Mouse (Mus musculus) cerebellum, adult (tissue): ENCODE measurements around the gene Gm5741.
A peak's percentile ranks its signal among the peaks of the same experiment; 100 is the strongest.

Source experiments
- ATAC-seq: cut with Nextera tagmentation; 2 replicates; pipeline ENCODE4 v1.9.2; 2017; ENCODE audit warnings: mild to moderate bottlenecking, moderate library complexity, mixed read lengths; ENCODE audit not compliant: insufficient number of reproducible peaks, low FRiP score, low TSS enrichment

Gene Gm5741

GRCm38 (mm10) chr8:85074617-85075016, 6.8 kb upstream of the Gm5741 start:
- ATAC-seq, result no peak

GRCm38 (mm10) chr8:85074167-85074566, 6.4 kb upstream of the Gm5741 start:
- no peak for ATAC-seq

- ATAC-seq, result no peak
Measured at GRCm38 (mm10) chr8:85073041-85073612, 5.3 kb upstream of the Gm5741 start.

GRCm38 (mm10) chr8:85072364-85072929, 4.7 kb upstream of the Gm5741 start:
- no peak for ATAC-seq

GRCm38 (mm10) chr8:85071514-85072281, 3.9 kb upstream of the Gm5741 start, which contains the start of gene Dhps:
TSS of gene Dhps (plus strand) at chr8:85071757.
- peak; percentile 81 for ATAC-seq

GRCm38 (mm10) chr8:85071041-85071440, 3.3 kb upstream of the Gm5741 start:
- ATAC-seq, result no peak

GRCm38 (mm10) chr8:85067155-85067554, 627 bp downstream of the Gm5741 start:
- no peak for ATAC-seq

GRCm38 (mm10) chr8:85065213-85065612, 2.6 kb downstream of the Gm5741 start:
- no peak for ATAC-seq

- ATAC-seq, result no peak
Measured at GRCm38 (mm10) chr8:85062603-85063002, 5.2 kb downstream of the Gm5741 start.

GRCm38 (mm10) chr8:85059879-85060616, 7.7 kb downstream of the Gm5741 start, which contains the start of gene Fbxw9:
TSS of gene Fbxw9 (plus strand) at chr8:85060055.
- peak; percentile 76; the same call in 1 of the 2 replicates for ATAC-seq

- ATAC-seq, result no peak
Measured at GRCm38 (mm10) chr8:85057367-85057766, 10.4 kb downstream of the Gm5741 start.

GRCm38 (mm10) chr8:85043619-85044018, 24.2 kb downstream of the Gm5741 start:
- ATAC-seq, result no peak

GRCm38 (mm10) chr8:85037681-85038531, 29.9 kb downstream of the Gm5741 start:
- no peak for ATAC-seq

GRCm38 (mm10) chr8:85037366-85037680, 30.5 kb downstream of the Gm5741 start:
- peak; percentile 11; the same call in 1 of the 2 replicates for ATAC-seq

- ATAC-seq, result peak; percentile 64
Measured at GRCm38 (mm10) chr8:85036718-85037365, 30.9 kb downstream of the Gm5741 start, which contains the start of gene Tnpo2. TSS of gene Tnpo2 (plus strand) at chr8:85036915.

GRCm38 (mm10) chr8:85036381-85036717, 31.4 kb downstream of the Gm5741 start:
- peak; percentile 28; the same call in 1 of the 2 replicates for ATAC-seq

GRCm38 (mm10) chr8:85035728-85036310, 32.0 kb downstream of the Gm5741 start:
- ATAC-seq, result no peak

GRCm38 (mm10) chr8:85035165-85035727, 32.5 kb downstream of the Gm5741 start:
- no peak for ATAC-seq

GRCm38 (mm10) chr8:85034764-85035163, 33.0 kb downstream of the Gm5741 start:
- no peak for ATAC-seq
